Mouse (Mus musculus) ES-Bruce4 (cell line): ENCODE data around the gene Hist1h3d. TPM values are rescaled to one million over a fixed set of nuclear protein-coding genes. Genes with fewer than 3 reads are reported as not detected.
A peak's percentile ranks its signal among the peaks of the same experiment; 100 is the strongest.
"Not testable (repeated sequence)": the region's sequence is repeated elsewhere in the genome, so short reads cannot be mapped to it uniquely, and the experiment has no call there.

ENCODE experiments used
- H3K27ac ChIP-seq: 2 replicates; pipeline ENCODE4 v1.5.1; 2012; ENCODE audit warnings: low read length, inconsistent platforms; ENCODE audit not compliant: insufficient read depth
- H3K27me3 ChIP-seq: 2 replicates; pipeline ENCODE4 v1.6.1; 2012; ENCODE audit warnings: mild to moderate bottlenecking, low read length, inconsistent platforms; ENCODE audit not compliant: control insufficient read depth, poor library complexity, insufficient read depth, severe bottlenecking
- H3K36me3 ChIP-seq: 2 replicates; pipeline ENCODE4 v1.6.1; 2012; ENCODE audit warnings: inconsistent platforms, mild to moderate bottlenecking, low read length, moderate library complexity; ENCODE audit not compliant: control insufficient read depth, poor library complexity, insufficient read depth, severe bottlenecking
- H3K4me1 ChIP-seq: one replicate; pipeline ENCODE4 v1.8.1; 2011; ENCODE audit warnings: low read length; ENCODE audit not compliant: control insufficient read depth, insufficient read depth
- H3K4me3 ChIP-seq: 2 replicates; pipeline ENCODE4 v1.5.1; 2011; ENCODE audit warnings: low read depth, mild to moderate bottlenecking, low read length
- H3K9ac ChIP-seq: 2 replicates; pipeline ENCODE4 v1.6.1; 2012; ENCODE audit warnings: low read depth, mild to moderate bottlenecking, inconsistent platforms; ENCODE audit not compliant: poor library complexity, severe bottlenecking
- H3K9me3 ChIP-seq: replicated peaks from 2 replicates; pipeline ENCODE4 v1.6.1; 2012; ENCODE audit warnings: mild to moderate bottlenecking, low read length, inconsistent platforms; ENCODE audit not compliant: control insufficient read depth, poor library complexity, insufficient read depth, severe bottlenecking
- CTCF ChIP-seq: IDR thresholded peaks from one replicate; pipeline ENCODE4 v1.8.1; 2011; ENCODE audit warnings: low read depth, low read length
- EP300 ChIP-seq: IDR thresholded peaks from 2 replicates; pipeline ENCODE4 v1.6.1; 2011; ENCODE audit warnings: low read depth, low read length; ENCODE audit not compliant: insufficient read depth
- POLR2A ChIP-seq: IDR thresholded peaks from one replicate; pipeline ENCODE4 v1.8.1; 2011; ENCODE audit warnings: low read length; ENCODE audit not compliant: insufficient read depth
- polyA plus RNA-seq: library from polyadenylated mRNA; stranded (reverse); fragments of >200 nt; gene quantifications from 2 replicates; pipeline ENCODE4 v1.2.4, GENCODE M21; 2011; ENCODE audit warnings: low read depth; ENCODE audit not compliant: missing spikeins, insufficient read depth, insufficient read length

The Hist1h3d gene
- polyA plus RNA-seq, 1 experiment = 3.2 TPM

- H3K36me3 ChIP-seq, H3K9me3 ChIP-seq, H3K27me3 ChIP-seq, H3K4me1 ChIP-seq: not testable (repeated sequence)
- Histone ChIP-seq H3K27ac (peak within 1 kb of the TSS; percentile 75), H3K4me3 (peak within 1 kb of the TSS; percentile 88), H3K9ac (peak within 1 kb of the TSS; percentile 84)
- TF ChIP-seq POLR2A = peak; percentile 75
Observed at GRCm38 (mm10) chr13:23542999-23543607, 32.5 kb upstream of the Hist1h3d start, which contains the start of gene Hist1h2bh. Gene Hist1h2bh, minus strand, starts transcription at chr13:23543392.

DNA sequence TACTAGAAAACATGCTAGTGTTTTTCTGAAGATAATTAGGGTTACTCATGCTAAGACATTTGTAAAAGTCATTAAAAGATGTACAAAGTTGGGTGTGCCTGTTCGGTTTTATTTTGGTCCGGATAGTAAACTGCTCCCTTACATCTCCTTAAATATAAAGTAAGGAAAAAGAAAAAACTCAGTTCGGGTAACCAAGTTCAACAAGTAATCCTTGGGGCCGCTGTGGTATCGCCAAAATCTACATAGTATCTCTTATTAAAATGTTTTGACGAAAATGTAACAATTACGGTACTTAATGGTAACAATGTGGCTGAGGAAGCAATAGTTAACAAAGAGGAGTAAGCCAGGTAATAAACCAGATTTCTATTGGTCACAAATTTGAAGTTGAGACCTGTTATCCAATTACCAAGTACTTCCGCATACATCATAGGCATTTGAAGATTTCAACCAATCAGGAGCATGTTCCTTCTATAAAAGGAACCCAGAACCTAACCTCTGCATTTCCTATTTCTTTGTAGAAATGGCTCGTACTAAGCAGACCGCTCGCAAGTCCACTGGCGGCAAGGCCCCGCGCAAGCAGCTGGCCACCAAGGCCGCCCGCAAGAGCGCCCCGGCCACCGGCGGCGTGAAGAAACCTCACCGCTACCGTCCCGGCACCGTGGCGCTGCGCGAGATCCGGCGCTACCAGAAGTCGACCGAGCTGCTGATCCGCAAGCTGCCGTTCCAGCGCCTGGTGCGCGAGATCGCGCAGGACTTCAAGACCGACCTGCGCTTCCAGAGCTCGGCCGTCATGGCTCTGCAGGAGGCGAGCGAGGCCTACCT lies 31.4 kb upstream of the Hist1h3d start, which contains the start of gene Hist1h3f:
Gene Hist1h3f (plus strand): TSS at position 88 of the 822 bp plus-strand sequence.
- Histone ChIP-seq H3K27ac (peak within 1 kb of the TSS; percentile 75), H3K4me1 (peaks cover under 1% of the 10 kb centered on the region), H3K4me3 (peak within 1 kb of the TSS; percentile 88), H3K27me3 (no peaks in the 10 kb centered on the region), H3K9ac (peak within 1 kb of the TSS; percentile 84), H3K36me3 (no peaks in the 10 kb centered on the region), H3K9me3 (no peaks in the 10 kb centered on the region)
- TF ChIP-seq EP300 = 0 out of 2 replicates have a peak, but pooled peaks have one; percentile 6
- peak; percentile 86 for TF ChIP-seq POLR2A
- no peak for TF ChIP-seq CTCF

GRCm38 (mm10) chr13:23544787-23545120 lies 30.8 kb upstream of the Hist1h3d start:
- not testable (repeated sequence) for H3K36me3 ChIP-seq, H3K9me3 ChIP-seq, H3K27me3 ChIP-seq, H3K4me1 ChIP-seq
- Histone ChIP-seq H3K9ac (peak overlapping the region; percentile 84), H3K27ac (peak overlapping the region; percentile 38), H3K4me3 (peak overlapping the region; percentile 42)

GRCm38 (mm10) chr13:23546694-23547093 lies 28.9 kb upstream of the Hist1h3d start:
- no peaks in the 10 kb centered on the region for H3K9me3 ChIP-seq
- H3K27me3 ChIP-seq = no peaks in the 10 kb centered on the region
- no peaks in the 10 kb centered on the region for H3K36me3 ChIP-seq
- H3K4me3 ChIP-seq = no peak overlapping the region
- H3K27ac ChIP-seq = no peak overlapping the region
- H3K4me1 ChIP-seq = no peaks in the 10 kb centered on the region
- TF ChIP-seq POLR2A (no peak), CTCF (no peak), EP300 (no peak)
- no peak overlapping the region for H3K9ac ChIP-seq

DNA sequence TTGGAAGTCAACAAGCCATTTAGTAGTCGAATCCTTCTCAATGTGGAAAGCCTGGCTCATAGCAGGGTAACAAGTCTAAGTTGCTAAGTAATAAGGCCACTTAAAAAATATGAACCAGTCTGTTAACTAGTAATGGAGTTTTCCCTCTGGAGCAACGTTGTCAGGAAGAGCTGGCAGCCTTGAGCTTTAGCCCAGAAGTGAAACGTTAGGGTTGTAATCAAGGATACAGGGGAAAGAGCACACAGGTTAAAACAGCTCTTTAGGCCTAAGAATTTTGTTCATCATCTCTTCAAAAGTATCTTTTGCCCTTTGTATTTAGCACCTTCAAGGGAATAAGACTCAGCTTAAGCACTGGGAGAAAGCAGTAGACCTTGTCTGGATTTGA lies 24.8 kb upstream of the Hist1h3d start:
- Histone ChIP-seq H3K36me3 (no peaks in the 10 kb centered on the region), H3K27ac (peak overlapping the region; percentile 92), H3K9me3 (no peaks in the 10 kb centered on the region), H3K27me3 (no peaks in the 10 kb centered on the region), H3K4me1 (no peaks in the 10 kb centered on the region), H3K9ac (peak overlapping the region; percentile 90), H3K4me3 (peak overlapping the region; percentile 55)
- TF ChIP-seq CTCF (no peak), EP300 (no peak), POLR2A (no peak)

- H3K36me3 ChIP-seq, H3K27me3 ChIP-seq: not testable (repeated sequence)
- TF ChIP-seq POLR2A = peak; percentile 94
- TF ChIP-seq EP300 = 0 out of 2 replicates have a peak, but pooled peaks have one; percentile 46
Observed at GRCm38 (mm10) chr13:23551146-23551834, 24.3 kb upstream of the Hist1h3d start, which contains the start of gene Hist1h4f. Gene Hist1h4f, minus strand, starts transcription at chr13:23551648.

More at GRCm38 (mm10) chr13:23551146-23551834, 24.3 kb upstream of the Hist1h3d start, which contains the start of gene Hist1h4f:
- H3K4me1 ChIP-seq, H3K9me3 ChIP-seq: not testable (repeated sequence)
- Histone ChIP-seq H3K4me3 (peak within 1 kb of the TSS; percentile 85), H3K27ac (peak within 1 kb of the TSS; percentile 92), H3K9ac (peak within 1 kb of the TSS; percentile 90)
